Mouse (Mus musculus): ENCODE data around the gene Nepro.

The Nepro gene

DNA sequence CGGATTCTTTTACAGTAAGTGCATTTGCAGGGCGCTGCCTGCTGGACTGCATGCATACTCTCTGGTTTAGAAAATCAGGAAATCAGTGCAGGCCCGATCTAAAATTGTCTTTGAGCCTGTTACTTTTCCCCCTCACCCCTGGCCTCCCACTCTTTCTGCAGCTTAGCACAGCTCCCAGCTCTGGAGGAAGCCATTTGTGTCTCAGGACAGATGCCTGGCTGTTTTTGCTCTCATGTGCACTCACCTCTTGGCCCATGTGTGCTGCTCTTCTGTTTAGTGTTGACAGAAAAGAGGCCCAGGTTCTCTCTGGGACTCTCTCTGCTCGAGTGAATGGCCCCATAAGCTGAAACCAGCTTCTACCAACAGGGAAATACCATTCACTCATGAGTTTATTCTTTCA is 20.6 kb upstream of the Nepro start:
- 36% methylated on average over 4 of the region's 4 CpGs for WGBS

DNA sequence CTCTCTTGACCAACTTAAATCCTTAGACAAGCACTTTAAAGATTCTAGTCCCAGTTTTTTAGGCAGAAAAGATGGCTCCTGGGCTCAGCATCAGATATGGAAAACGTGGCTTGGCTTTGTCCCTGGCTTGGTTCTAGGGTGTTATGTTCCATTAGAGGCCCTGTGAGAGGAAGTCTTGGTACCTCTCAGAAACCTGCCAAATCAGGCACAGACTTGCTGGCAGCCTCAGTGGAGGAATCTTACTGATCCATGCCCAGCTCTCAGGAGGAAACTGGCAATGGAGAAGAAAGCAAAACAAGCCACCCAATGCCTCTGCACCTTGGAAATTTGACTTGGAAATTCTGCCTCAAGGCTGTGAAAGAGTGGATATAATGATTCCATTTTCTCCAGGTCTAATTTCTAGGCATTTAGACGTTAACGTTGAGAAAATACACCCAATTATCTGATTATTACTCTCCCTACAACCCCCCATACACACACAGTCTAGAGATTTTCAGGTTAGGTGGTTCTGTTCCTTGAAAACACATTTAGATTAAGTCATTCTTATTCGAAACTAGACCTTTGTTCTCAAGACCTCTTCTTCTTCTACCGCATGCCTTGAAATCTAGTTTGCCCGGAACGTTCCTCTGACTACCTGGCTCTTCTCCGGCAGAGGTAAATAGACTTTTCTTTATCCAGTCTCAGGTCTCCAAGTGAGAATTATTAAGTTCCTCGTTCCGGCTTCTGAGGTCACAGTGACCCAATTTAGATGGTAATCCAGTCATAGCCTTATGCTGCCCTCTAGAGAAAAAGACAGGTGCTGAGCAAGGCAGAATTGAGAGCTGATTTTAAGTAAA is 7.6 kb upstream of the Nepro start:
- WGBS = 17% methylated on average over 10 of the region's 10 CpGs

DNA sequence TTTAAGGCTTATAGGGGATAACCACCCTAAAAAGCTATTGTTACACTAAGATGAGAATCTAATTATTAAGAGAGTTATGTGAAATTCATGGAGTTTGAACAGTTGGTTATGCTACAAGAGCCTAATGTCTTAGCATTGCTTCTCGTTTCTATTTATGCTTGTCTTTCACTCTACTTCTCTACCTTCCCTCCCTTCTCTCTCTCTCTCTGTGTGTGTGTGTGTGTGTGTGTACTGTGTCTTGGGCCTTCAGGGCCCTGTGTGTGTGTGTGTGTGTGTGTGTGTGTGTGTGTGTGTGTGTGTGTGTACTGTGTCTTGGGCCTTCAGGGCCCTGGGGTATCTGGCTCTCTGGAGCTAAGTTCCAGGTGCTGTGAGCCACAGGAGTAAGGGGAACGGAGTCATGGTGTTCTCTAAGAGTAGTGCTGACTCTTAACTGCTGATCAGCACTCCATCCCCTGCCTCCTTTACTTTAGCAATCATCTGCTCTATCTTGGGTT is 6.9 kb upstream of the Nepro start:
- 47% methylated on average over 2 of the region's 2 CpGs for WGBS

DNA sequence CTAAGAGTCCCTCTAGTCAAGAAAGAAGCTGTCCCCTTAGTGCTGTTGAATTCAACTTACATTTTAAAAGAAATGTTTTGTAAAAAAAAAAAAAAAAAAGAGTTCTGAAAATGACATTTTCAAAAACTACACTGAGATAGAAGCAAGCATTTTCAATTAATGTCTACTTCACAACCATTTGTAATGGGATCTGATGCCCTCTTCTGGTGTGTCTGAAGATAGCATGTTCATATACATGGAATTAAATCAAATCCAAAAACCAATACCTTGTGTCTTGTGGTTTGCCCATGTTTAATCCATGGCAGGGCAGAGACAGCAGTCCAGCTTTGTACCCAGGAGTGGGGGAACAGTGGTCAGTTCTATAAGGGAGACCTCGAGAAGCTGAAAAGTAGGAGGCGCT is 6.3 kb upstream of the Nepro start:
- 78% methylated on average over 2 of the region's 2 CpGs for WGBS

DNA sequence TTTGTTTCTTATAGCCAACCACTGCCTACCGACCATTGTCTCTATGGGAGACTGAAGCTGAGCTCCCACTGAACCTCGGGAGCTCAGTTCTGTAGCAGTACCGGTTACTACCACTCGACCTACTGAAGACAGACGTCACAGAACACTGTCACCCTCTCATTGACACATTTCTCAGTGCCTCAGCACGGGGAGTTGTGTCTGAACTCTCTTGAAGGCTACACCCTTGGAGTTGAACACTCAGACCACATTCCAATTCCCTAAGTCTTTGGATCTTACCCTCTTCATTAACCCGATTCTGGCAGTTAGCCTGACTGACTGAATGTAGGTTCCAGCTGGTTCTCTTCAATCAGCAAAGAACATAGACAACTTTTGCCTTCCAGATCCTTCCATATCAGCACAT is 4.8 kb upstream of the Nepro start:
- 67% methylated on average over 7 of the region's 7 CpGs for WGBS

DNA sequence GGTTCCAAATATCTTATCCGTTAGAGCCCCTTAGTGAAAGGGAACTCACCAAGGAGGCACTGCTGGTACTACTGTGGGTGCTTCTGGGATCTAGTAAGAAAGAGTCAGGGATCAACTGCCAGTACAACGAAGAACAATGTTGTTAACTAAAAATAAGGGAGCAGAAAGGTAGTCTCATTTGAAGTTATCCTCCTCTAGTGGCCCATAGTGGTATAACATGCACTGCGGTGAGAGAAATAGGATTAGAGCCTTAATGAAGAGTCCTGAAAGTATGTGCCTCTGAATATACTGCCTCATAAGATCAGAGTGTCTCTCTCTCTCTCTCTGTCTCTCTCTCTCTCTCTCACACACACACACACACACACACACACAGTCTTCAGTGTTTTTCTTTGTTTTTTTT is 3.6 kb upstream of the Nepro start:
- WGBS = 60% methylated on average over 3 of the region's 3 CpGs

DNA sequence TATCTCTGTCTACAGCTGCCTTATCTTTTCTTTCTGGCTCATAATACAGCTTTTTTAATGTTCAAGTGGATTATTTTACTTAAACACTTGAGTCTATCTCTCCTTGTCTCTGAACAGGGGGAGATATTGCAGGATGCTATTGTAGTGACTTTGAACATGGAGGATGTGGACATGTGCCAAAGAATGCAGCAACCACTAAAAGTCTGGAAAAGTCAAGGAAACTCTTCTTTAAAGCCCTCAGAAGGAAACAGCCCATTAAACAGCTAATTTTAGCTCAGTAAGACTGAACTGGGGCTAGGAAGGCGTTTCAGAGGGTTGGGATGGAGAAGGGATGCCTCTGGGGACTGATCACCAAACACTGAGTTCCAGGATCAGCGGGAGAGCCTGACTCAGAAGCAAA is 1.4 kb upstream of the Nepro start:
- 77% methylated on average over 2 of the region's 2 CpGs for WGBS

DNA sequence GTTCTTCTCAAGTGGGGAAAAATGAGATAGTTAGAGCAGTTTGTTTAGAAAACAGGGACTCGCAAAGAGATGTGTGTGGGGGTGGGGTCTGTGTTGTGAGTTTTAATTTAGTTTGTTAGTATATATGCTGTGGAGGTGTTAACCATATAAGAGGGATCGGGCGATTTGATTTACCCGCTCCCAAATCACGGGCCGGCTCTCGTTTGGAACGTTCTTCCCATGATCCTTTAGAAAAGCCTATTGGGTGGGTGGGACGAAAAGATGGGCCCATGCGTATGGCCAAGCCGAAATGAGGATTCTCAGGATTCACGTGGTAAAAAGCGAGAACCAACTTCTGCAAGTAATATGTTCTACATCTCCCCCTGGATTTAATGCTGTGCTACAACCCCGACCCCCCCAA is 746 bp downstream of the Nepro start:
- under 1% methylated on average over 14 of the region's 14 CpGs for WGBS

DNA sequence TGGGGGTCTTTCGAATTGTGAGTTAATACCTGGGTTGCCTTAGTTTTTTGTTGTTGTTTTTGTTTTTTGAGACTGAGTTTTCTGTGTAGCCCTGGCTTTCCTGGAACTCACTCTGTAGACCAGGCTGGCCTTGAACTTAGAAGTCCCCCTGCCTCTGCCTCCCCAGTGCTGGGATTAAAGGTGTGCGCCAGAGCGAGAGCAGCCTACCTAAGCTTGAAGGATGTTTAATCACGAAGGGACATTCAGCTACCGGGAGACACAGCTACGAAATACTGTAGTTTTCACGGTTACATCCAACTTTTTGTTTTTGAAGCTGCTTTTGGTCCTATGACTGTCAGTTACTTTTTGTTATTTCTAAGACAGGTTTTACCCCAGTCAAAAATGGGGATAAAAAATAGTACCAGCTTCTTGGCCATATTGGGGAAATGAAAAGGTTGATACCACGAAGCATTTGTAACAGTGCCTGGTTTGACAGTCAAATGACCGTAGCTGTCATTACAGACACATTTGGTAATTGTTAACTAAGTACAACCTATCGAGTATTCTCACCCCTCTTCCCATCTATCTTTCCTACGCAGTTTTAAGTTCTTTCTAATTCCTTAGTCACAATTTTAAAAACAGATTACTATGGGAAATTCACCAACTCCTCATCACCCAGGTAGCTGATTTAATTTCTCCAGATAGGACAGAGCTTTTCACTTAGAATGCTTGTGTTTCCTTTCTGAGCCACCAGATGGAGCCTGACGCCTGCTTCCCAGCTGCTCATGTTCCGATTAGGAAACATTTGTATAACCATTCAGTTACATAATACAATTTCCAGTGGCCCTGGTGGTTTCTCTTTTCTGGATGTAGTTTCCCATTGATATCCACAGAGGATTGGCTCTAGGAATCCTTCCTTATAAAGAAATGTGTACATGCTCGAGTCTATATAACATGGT is 1.5 kb downstream of the Nepro start:
- 24% methylated on average over 14 of the region's 14 CpGs for WGBS

DNA sequence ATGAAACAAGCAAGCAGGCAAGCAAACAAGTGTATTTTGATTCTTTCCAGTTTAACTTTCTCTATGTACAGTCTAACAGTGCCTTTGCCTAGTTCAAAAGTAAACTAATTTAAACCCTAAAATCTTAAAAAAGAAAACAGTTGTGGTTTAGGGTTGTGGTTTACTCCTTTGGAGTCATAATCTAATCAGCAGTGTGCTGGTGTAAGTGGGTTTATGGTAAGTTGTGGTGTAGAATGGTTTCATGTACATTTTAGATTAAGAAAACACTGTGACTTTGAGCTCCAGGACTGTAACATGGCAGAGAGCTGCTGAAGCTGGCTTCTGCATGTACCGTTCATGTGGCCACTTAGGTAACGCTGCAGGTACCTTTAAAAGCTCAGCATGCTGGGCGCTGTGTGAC is 3.4 kb downstream of the Nepro start:
- 98% methylated on average over 3 of the region's 3 CpGs for WGBS

DNA sequence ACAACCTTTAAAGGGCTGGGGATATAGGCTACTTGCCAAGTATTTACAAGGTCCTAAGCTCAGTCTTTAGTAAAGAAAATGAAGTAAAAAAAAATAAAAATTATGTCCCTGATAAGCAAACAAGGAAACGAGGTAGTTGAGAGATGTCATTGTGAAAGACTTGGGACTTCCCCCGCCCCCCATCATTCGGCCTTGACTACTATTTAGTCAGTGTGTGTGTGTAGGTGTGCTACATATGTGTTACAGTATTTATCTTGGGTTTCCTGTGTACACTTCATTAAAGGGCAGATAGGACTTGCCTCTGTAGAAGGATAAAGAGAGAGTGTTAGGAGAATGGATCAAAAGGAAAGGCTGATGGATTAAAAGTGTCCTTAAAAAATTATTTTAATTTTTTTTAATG is 10.0 kb downstream of the Nepro start:
- 65% methylated on average over 3 of the region's 3 CpGs for WGBS

DNA sequence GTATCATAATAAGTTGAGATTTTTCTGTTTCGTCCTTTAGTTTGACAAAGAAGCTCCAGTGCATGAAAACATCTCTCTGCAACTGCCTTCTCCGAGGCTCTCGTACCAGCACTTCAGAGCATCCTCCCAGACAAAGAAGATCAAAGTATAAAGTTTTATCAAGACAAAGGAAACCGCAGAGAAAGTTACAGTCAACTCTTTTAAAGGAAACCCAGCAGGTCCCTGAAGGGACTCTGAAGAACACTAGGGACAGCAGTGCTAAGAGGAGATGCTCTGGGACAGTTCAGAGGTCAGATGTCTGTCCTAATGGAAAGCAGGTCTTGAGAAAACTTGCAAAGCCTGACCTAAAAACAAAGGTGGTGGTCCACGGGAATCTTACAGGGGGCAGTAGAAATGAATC is 11.6 kb downstream of the Nepro start:
- 86% methylated on average over 5 of the region's 5 CpGs for WGBS

DNA sequence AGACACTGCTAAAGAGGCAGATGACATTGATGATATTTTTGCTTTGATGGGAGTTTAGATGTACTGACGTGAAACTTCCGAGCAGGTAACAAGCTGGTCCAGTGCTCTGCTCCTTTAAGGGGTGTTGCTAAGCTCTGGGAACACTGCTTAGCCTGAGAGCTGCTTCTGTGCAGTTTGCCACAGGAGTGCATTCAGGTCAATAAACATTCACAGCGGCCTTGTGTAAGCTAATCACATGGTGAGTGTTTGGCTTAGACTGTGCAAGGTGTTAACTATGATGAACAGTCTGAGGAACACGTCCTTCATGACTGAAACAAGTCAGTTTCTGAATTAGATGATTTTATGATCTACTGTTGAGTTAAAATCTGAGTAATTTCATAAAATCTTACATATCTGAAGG is 12.0 kb downstream of the Nepro start:
- 72% methylated on average over 4 of the region's 4 CpGs for WGBS

DNA sequence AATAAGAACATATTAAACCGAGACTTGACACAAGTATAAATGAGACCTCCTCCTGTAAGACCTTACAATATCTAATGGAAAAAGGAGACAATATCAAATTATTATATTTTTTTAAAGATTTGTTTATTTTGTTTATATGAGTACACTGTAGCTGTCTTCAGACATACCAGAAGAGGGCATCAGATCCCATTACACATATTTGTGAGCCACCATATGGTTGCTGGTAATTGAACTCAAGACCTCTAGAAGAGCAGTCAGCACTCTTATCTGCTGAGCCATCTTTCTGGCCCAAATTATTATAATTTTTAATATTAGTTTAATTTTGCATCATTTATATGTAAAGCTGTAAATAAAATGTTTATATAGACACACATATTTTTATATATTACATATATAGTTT is 18.7 kb downstream of the Nepro start:
- 92% methylated on average over 1 of the region's 1 CpGs for WGBS

DNA sequence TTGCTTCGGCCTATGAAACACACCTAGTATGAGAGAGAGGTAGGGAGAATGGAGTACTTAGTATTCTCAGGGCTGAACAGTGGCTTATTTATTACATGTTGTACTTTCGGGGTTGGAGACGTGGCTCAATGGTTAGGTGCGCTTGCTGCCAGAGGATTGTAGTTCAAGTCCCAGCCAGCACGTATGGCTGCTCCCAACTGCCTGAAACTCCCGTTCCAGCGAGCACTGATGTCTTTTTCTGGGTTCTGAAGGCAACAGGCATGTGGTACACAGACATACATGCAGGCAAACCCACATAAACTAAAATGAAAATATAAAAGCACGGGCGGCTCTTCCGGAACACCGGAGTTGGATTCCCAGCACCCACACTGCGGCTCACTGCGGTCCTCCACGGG is 21.4 kb downstream of the Nepro start:
- WGBS = 3% methylated on average over 14 of the region's 14 CpGs

DNA sequence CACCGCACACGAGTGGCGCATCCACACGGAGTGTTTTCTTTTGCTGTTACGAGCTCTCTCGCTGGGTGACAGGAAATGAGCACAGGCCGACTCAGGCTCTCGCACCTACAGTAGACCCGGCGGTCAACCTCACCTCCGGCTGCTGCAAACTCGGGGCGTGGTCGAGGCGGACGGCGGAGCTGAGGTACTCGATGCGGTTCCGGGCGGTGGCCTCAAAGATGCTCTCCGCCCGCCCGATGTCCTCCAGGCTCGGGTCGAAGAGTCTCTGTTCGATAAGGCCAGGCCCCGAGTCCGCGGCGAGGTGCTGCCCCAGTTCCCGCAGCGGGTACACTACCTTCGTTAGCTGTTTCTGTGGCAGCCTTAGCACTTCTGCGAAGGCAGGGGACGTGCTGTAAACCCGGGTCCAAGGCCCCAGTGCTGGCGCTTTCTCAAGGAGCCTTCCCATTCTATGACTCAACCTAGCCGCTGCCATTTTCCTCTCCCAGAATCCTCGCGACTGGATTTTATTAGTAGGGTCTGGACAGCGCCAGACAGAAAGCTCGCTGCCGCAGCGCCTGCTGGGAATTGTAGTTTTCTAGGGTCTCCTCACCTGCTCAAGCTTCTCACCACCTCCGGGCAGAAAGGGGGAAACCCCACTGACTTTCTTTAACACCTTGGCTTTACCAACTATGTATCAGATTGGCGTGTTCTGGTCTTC is 21.9 kb downstream of the Nepro start, which contains the start of gene Gtpbp8:
Gtpbp8 (minus strand) TSS at position 498 of the 697 bp plus-strand sequence.
- WGBS = under 1% methylated on average over 47 of the region's 47 CpGs

DNA sequence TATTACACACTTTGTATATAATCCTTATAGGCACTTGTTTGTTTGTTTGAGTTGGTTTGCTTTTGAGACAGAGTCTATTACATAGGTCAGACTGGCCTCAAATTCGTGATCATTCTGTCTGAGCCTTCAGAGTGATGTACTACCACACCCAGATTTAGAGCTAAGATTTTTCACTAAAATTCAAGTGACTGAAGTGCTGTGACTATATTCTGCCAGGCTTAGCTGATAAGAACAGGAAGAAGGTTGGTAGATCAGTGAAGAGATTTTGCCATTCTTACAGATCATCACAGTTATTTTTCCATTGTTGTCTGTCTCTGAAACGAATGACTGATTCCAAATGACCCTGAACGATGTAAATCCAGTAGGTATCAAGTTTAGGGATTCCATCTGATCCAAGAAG is 23.9 kb downstream of the Nepro start:
- 63% methylated on average over 3 of the region's 3 CpGs for WGBS

DNA sequence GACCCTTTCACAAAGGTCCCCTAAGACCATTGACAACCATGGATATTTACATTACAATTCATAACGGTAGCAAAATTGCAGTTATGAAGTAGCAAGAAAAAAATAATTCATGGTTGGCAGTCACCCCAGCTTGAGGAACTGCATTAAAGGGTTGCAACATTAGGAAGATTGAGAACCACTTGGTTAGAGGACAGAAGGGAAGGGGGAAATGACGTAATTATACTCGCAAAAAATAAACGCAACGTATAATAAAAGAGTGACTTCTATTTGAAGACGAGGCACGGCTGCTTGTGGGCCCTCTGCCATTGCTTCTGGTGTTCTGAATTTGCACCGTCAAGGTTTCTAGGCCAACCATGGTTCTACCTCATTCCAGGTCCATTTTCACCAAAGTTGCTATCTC is 33.6 kb downstream of the Nepro start:
- 76% methylated on average over 8 of the region's 8 CpGs for WGBS

DNA sequence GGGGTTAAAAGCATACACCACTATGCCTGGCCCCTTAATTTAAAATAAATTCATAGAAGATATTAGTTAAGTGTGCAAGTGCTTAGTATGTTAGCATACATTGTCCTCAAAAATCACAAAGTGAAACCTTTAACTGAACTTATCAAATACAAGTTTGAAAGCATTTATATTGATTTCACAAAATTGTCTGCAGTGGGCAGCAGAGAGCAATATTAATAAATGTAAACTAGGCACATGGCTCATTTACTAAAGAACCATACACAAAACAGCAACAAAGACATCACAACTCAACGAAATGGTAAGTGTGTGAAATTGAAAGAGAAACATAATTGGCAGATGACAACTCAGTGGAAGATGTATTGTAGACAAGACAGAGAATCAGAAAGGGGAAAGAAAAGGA is 37.7 kb downstream of the Nepro start:
- 38% methylated on average over 1 of the region's 1 CpGs for WGBS

DNA sequence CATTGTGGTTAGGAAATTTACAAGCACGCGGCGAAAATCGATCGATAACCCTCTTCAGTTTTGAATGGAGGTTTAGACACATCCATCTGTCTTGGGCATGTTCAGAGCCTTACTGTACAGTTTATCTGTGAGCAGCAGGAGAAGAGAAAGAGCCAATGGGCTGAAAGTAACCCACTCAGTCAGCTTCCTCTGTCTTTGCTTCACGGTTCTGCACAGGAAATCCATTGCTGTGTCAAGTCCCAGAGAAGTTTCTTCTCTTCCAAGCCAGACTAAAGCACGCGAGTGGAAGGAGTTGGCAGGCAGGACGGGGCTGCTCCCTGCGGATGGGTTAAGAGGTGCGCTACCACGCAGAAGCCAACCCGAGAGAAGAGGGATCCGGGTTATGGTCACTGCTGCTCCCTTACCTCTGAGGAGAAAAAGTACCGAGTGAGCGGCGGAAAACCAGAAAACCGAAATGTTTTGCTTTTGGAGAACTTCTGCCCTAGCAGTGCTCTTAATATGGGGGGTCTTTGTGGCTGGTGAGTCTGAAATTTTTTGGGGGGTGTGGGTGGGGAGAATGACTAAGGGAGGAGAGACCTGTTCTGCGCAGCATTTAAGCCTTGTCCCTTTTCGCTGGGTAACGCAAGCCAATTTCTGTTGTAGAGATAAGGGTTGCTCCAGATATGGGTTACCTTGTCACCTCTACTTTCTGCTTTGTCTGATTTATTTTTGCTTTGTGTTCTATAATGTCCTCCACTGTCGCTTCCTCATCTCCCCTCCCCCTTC is 41.6 kb downstream of the Nepro start, which contains the start of gene Cd200r1:
Cd200r1 (plus strand) TSS at position 182 of the 765 bp plus-strand sequence.
- 67% methylated on average over 22 of the region's 22 CpGs for WGBS

DNA sequence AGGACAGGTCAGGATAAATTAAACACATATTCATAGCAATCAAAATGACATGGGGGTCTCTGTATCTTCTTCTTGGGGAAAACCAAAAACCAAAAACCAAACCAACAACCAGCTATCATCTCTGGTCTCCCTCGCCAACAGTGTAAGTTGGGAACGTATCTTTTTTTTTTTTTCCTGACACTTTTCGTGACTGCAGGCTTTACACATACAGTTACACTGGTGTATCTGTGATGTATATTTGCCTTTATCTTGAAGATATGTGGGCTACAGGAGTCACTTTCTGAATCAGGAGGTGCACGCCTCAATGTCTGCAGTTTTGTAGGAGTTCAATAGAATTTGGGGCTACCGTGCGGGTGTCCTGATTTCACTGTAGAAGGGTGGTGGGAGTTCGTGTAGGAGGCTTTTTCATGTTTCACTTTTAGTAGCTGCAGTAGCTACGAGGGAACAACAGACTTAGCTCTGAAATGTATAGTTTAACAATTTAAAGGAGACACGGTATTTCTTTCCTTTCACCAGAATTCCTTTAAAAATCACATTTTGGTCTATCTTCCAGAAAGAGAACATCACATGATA is 42.3 kb downstream of the Nepro start:
- 56% methylated on average over 9 of the region's 9 CpGs for WGBS
